Mouse (Mus musculus): ENCODE measurements around the gene Slc17a2.
"Not testable (repeated sequence)": the region's sequence is repeated elsewhere in the genome, so short reads cannot be mapped to it uniquely, and the experiment has no call there.

Slc17a2 gene

DNA sequence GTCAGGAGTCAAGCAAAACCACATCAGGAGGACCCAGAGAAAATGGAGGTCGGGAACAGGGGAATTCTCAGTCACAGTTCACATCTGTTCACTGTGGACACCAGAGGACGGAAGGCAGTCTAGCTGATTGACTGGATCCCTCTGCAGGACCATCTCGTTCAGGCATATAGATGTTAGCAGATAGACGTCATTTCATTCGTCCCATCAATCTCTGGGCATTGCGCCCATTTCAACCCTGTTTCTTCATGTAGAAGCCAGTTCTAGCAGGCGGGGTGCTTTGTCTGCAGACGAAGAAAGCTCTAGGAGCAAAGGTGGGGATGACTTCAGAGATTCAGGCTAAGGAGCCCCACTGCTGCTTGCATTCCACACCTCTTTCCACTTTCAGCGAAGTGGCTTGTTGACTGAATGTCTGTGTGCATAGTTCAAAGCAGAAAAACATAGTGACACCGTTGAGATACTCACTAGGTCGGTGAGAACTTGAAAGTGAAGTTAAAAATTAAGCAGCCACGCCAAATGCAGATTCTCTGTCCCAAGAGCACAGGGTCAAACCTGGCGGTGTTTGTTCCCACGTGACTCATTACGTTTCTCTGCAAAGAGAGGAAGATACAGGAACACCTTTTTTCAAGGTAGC is at the start of gene Slc17a2:
Gene Slc17a2 (plus strand): TSS at position 572 of the 631 bp plus-strand sequence.
- DNase-seq, result no peak

DNA sequence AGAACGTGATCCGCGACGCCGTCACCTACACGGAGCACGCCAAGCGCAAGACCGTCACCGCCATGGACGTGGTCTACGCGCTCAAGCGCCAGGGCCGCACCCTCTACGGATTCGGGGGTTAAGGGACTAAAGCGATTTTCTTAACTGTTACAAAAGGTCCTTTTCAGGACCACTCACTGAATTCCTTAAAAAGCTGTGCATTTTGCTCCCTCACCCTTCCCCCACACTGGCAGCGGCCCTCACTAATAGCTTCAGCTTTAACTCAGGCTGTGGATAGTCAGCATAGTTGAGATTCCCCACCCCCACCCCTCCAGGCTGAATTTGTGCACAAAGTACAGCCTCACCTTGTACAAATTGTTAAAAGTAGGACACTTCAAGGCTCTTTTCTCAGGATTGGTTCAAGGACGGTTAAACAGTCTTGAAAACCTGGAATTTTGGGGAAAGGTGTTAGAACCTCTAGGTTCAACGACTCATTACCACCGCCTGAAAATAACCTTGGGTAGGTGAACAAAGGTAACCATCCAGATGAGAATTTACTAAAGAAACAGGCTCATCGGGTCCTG is 49.5 kb upstream of the Slc17a2 start:
- peak; percentile 55 for DNase-seq

DNA sequence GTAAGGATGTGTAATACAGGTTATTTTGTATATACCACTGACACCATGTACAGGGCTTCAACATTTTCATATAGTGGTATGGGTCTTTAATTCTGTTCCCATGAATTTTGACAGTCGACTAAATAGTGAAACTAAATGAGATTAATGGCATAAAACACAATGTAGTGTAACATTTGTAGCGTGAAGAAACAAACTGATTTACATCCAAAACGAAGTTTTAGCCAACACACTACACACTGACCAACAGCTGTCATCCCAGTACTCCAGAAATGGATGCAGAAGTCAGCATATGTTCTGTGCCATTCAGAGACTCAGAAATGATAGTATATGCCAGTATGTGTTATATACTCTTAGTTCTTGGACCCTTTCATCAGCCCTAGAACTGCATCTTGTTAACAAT is 48.9 kb upstream of the Slc17a2 start:
- no peak for DNase-seq

DNA sequence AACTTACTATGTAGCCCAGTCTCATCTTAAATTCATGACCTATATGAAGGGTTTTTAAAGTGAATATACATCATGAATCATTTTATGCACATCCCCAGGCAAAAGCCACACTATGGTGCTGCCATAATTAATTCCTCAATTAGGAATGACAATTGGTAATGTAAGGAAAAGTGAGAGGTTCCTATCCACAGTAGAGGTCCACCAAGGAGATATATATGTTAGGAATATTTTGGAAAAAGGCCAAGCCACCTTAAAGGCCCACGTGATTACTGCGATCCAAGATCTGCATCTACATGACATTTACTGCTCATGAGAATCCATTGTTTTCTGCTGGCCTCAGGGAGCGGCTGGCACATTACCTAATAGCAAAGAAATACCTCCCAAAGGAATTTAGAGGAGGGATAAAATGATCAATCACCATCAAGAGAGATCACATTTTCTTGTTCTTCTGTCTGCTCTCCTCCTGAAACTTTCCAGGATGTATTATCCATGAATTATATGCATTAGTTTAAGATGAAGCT is 47.5 kb upstream of the Slc17a2 start:
- DNase-seq, result no peak

DNA sequence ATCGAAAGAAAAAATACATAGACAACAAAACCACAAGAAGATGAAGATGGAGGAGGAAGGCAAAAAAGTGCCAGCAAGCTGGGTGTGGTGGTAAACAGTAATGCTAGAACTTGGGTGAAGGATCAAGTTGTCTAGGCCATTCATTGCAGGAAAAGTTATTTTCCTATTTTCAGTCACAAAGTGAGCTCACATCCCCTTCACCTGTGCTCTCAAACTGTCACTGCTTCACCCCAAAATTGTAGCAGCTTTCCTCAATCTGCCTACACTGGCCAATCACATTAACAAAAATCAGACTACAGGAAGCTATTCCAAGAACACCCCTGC is 46.9 kb upstream of the Slc17a2 start:
- DNase-seq, result no peak

DNA sequence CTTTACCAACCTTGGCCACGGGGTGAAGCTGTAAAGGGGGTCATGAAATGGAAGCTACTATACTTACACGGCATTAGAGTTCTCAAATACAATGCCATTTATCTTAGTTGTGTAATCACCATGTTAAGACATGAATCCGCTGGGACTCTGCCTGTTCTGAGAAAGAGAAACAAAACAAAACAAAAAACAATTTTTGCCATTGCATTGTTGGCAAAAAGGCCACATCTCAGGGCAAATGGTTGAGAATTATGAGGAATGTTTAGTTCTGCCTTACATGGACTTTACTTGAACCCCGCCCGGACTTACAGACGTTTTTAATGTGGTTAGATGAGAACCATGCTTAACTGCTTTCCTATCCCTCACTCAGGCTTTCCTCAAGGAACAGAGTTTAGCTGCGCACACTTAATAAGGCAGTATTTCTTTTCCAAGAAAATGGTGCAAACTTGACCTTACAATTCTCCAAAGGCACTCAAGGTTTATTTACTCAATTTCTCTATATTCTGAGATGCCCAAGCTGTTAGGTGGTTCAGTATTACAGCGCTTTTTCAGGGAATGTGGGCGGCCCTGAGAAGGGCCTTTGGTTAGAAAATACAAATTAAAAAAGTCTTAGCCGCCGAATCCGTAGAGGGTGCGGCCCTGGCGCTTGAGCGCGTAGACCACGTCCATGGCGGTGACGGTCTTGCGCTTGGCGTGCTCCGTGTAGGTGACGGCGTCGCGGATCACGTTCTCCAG is 46.4 kb upstream of the Slc17a2 start:
- DNase-seq, result peak; percentile 64

DNA sequence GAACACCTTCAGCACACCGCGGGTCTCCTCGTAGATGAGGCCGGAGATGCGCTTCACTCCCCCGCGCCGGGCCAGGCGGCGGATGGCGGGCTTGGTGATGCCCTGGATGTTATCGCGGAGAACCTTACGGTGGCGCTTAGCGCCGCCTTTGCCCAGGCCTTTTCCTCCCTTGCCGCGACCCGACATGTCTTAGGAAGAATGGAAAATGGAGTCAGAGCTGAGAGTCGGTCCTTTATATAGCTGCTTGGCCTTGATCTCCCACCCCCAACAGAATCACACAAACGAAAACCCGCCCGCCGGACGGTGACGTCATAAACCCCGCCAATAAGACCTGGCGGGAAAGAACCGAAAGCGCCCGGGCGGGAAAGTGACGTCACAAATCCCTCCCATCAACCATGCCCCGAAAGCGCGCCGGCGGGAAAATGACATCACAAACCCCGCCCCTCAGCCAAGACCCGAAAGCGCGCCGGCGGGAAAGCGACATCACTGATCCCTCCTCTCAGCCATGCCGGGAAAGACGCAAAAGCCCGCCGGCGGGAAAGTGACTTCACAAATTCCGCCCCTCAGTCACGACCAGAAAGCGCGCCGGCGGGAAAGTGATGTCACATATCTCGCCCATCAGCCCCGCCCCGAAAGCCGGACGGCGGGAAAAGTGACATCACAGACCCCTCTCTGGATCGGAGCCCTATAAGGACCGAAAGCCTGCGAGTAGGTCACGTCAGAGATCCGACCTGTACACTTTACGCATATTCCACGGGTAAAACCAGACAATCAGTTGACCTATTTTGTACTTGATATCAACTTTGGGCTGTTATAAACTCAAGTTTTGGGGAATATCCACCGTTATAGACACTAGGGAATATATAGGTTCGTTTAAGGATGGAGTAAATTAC is 45.6 kb upstream of the Slc17a2 start, which contains the start of gene Hist1h4a:
Gene Hist1h4a (minus strand): TSS at position 259 of the 893 bp plus-strand sequence.
- peak; percentile 99 for DNase-seq

DNA sequence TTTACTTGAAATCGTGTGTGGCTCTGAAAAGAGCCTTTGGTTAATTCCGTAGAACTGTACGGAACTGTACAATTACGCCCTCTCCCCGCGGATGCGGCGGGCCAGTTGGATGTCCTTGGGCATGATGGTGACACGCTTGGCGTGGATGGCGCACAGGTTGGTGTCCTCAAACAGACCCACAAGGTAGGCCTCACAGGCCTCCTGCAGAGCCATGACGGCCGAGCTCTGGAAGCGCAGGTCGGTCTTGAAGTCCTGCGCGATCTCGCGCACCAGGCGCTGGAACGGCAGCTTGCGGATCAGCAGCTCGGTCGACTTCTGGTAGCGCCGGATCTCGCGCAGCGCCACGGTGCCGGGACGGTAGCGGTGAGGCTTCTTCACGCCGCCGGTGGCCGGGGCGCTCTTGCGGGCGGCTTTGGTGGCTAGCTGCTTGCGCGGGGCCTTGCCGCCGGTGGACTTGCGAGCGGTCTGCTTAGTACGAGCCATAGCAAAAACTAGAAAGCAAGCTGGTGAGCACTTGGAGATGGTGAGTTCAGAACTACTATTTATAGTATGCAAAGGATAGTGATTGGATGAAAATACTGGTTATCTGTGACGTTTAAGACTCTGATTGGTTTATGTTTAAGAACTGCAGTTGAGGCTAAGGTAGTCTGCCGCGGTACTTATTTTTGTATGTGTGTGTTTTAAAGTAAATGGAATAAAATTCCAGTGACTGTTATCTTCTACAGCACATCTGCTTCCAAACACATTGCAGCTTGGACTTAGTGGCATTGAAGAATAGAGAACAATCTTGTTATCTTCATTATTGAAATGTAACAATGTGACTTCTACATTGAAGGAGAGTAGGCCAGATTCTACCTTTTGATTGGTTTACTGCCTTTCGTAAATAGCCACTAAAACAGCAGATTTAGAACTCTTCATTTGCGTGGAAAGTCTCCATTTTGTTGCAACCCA is 44.6 kb upstream of the Slc17a2 start, which contains the start of gene Hist1h3a:
Gene Hist1h3a (minus strand): TSS at position 516 of the 951 bp plus-strand sequence.
- DNase-seq, result peak; percentile 94

DNA sequence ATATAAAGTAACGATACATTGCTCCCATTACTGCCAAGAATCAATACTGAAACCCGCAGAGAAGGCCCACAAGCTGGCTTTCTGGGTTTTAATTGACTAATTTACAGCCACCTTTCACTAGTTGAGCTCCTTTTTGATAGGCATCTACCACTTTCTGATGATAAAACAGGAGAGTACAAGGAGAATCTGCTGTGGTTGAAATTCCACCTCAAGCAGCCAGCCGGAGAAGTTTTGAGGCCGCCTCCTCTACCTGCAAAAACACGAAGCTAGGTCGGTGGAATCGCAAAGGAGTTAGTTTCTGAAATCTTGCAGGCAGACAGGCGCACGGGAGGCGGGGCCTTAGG is 43.6 kb upstream of the Slc17a2 start:
- no peak for DNase-seq

DNA sequence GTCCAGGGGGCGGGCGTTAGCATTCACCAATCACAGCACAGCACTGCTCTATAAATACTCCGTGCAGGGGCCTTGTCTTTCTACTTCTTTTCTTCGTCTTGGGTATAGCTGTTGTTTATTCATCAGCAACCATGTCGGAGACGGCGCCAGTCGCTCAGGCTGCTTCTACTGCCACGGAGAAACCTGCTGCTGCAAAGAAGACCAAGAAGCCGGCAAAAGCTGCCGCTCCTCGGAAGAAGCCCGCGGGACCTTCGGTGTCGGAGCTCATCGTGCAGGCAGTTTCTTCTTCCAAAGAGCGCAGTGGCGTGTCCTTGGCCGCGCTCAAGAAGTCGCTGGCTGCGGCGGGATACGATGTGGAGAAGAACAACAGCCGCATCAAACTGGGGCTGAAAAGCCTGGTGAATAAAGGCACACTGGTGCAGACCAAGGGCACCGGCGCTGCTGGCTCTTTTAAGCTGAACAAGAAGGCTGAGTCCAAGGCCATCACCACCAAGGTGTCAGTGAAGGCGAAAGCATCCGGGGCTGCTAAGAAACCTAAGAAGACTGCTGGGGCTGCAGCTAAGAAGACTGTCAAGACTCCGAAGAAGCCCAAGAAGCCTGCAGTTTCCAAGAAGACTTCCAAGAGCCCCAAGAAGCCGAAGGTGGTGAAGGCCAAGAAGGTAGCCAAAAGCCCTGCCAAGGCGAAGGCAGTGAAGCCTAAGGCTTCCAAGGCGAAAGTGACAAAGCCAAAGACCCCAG is 43.0 kb upstream of the Slc17a2 start, which contains the start of gene Hist1h1a:
Gene Hist1h1a (plus strand): TSS at position 81 of the 738 bp plus-strand sequence.
- peak; percentile 96 for DNase-seq

DNA sequence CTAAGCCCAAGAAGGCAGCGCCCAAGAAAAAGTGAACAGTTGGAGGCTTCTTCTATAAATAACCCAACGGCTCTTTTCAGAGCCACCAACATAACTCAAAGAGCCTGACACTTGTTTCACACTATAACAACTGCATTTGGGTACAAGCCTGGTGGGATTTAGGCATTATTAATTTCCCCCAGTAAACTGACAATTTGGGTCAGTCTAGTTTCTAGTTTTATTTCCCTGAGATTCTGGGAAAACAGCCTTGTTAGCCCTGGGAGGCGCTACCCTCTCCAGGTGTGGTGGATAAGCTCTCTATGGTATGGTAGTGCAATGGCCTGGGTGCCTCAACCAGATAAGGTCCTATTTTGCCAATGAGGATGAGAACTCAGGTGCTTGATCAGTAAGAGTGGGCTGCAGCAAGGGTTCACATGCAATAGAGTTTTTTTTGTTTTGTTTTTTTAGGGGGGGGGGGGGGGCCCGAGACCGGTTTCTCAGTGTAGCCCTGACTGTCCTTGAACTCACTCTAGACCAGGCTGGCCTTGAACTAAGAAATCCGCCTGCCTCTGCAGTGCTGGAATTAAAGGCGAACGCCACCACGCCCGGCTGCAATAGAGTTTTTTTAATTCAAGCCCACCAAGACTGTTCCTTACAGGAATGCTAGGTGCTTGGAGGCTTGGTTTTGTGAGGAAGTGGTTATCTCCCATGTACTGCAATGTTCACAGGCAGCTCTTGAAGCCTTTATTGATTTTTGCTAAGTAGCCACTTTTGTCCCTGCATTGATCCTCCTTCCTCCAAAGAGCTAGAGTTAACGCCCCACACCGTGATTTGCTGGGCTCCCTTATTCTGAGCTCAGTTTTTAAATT is 42.2 kb upstream of the Slc17a2 start:
- DNase-seq, result no peak

DNA sequence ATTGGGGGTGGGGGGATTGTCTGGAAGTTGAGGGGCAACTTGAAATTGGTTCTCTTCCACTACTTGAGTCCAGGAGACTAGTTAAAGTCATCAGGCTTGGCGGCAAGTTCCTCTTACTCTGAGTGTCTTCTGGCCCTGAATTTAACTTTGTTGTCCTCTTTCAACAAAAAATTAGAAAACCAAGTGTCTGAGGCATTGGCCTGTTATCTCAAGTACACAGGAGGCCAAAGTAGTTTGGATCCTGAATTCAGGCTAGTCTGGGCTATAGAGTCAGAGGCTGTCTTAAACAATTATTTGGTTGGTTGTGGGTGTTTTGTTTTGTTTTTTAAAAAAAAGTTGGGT is 41.6 kb upstream of the Slc17a2 start:
- DNase-seq, result no peak

DNA sequence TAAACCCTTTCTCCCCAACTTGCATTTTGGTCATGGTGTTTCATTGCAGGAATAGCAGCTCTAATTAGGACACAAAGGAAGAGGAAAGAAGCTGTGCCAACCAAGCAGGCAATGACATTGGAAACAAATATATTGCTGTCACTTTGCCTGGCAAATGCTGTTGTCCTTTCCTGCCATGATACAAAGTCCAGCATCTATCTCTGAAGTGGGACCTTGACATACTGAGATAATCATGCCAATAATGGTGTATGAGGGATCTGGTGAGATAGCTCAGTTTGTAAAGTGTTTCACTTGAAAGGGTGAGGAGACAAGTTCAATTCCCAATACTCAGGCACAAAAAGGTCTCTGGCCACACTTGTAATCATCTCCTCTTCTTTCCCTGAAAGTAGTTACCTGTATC is 40.0 kb upstream of the Slc17a2 start:
- no peak for DNase-seq

DNA sequence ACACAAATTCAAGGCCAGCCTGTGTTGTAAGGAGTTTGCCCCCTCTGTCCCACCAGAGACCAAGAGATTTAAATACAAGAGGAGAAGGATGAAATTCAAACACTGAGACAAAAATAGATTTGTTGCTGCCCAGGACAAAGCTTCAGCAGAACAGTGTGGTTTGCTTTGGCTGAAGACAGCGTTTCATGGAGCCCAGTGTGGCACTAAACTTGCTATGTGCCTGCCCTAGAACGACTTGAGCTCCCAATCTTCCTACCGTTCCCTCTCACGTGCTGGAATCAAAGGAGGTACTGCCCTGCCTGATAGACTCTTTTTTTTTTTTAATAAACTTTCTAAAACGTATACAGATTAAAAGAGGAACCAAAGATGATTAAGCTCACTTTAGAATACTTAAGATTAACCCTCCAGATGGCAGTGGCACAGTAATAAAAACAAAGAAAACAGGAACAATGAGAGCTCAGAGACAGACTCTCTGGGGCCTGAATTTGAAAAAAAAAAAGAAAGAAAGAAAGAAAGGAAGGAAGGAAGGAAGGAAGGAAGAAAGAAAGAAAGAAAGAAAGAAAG is 37.9 kb upstream of the Slc17a2 start:
- DNase-seq, result no peak

DNA sequence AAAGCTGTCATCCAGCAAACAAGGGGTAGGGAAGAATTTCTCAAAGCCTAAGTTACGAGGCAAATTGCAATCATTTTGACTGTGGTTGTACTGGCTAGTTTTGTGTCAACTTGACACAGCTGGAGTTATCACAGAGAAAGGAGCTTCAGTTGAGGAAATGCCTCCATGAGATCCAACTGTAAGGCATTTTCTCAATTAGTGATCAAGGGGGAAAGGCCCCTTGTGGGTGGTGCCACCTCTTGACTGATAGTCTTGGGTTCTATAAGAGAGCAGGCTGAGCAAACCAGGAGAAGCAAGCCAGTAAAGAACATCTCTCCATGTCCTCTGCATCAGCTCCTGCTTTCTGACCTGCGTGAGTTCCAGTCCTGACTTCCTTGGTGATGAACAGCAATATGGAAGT is 37.2 kb upstream of the Slc17a2 start, which contains the start of gene Trim38:
Gene Trim38 (plus strand): TSS at position 301 of the 400 bp plus-strand sequence.
- DNase-seq, result not testable (repeated sequence)

DNA sequence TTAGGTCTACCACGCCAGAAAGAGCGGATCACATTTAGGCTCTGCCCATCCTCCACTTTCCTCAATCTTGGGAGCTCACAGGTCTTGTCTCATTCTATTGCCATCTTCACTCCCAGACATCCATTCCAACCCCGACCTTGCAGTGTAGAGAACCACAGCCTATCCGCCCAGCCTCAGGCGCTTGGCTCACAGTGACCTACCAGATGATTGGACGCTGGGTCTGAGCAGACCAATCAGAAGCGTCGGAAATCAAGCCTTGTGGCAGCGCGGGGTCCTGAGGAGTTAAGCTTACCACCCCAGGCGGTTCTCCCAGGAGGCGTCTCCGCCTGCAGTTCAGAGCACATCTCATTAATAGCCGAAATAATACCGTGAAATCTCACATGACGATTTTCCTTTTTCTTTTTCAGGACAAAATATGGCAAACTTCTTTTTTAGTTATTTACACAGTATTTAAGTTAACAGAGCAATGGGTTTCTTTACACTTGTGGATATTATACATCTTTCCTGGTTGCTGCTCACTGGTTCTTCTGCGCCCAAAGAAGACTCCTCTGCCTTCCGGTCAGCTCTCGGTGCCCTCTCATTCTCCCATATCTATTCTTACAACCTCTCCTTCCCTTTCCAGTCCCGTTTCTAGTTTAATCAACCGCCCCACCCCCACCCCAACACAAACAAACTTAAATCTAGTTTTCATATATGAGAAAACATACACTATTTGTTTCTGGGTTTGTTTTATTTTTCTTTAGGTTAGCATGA is 34.1 kb upstream of the Slc17a2 start:
- peak; percentile 86 for DNase-seq

DNA sequence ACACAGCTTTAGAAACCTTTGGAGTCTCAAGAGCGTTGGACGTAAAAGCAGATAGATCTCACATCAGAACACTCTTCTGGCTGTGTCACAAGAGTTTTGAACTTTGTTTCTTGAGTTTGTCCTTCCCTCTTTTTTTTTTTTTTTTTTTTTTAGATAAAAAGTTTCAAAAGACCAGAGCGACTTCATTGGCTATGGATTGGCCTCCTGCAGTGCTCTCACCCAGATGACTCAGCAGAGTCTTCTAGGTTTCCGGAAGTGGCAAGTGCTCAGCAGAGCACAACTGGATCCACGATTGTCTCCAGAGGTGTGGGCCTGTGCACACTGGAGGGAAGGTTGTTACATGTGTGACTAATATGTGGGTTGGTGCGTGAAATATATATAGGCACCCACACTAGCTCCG is 28.5 kb upstream of the Slc17a2 start:
- no peak for DNase-seq

DNA sequence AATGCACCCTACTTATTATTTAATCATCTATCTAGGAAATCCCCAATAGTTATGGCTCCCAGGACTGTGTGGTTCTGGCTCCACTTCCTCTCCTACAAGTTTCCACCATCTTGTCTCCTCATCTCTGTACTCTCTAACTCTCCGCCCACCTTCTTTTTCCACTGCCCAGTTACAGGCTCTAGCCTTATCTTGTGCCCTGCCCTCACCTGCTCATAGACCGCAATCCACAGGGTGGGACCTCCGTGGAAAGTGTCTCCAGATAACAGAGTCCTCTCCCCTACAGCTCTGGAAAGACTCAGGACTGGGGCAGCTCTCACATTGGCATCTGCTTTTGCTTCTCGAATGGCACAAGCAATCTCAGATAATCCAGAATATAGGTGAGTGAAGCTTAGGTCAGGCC is 27.8 kb upstream of the Slc17a2 start:
- DNase-seq, result no peak

DNA sequence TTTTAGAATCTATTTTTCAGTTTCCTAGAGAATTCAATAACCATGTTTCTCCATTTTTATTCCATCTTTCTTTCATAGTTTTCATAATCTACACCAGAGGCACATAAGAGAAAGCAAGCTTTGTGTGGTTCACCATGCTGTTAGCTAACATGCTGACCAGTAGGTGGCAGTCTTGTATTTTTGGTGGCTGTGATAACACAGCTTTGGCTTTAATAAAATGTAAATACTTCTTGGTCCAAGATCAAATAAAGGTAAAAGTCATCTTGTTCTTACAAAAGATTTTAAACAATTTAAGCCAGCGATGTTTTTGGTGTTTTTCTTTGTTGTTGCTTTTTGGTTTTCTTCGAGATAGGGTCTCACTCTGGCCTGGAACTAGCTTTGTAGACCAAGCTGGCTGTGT is 14.3 kb upstream of the Slc17a2 start:
- DNase-seq, result peak; percentile 75
